Mouse (Mus musculus) intestine, embryonic 16.5 days (tissue): Measurements from ENCODE around the gene Rps15. TPM values are rescaled to one million over a fixed set of nuclear protein-coding genes. Genes with fewer than 3 reads are reported as not detected.

Experiments used
- ATAC-seq: fragments of 200-750 bp; cut with Nextera tagmentation; 2 replicates; pipeline ENCODE4 v1.8.0; 2017; ENCODE audit warnings: moderate TSS enrichment, moderate library complexity
- H3K27ac ChIP-seq: fragments of 300-500 bp; sonication (generic); 2 replicates; pipeline ENCODE4 v1.5.1; 2014; ENCODE audit warnings: mild to moderate bottlenecking, low read length
- H3K27me3 ChIP-seq: fragments of 300-500 bp; sonication (generic); replicated peaks from 2 replicates; pipeline ENCODE4 v1.6.1; 2014; ENCODE audit warnings: low read length, control low read depth, mixed read lengths; ENCODE audit not compliant: control insufficient read depth, insufficient read depth
- H3K36me3 ChIP-seq: fragments of 300-500 bp; sonication (generic); 2 replicates; pipeline ENCODE4 v1.6.1; 2014; ENCODE audit warnings: low read length, control low read depth; ENCODE audit not compliant: control insufficient read depth, insufficient read depth
- H3K4me1 ChIP-seq: fragments of 300-500 bp; sonication (generic); 2 replicates; pipeline ENCODE4 v1.6.1; 2014; ENCODE audit warnings: low read length, control low read depth, mixed read lengths; ENCODE audit not compliant: control insufficient read depth, insufficient read depth
- H3K4me2 ChIP-seq: fragments of 300-500 bp; sonication (generic); 2 replicates; pipeline ENCODE4 v1.6.1; 2014; ENCODE audit warnings: low read depth, low read length, control low read depth
- H3K4me3 ChIP-seq: fragments of 300-500 bp; sonication (generic); 2 replicates; pipeline ENCODE4 v1.5.1; 2014; ENCODE audit warnings: mild to moderate bottlenecking, low read length
- H3K9ac ChIP-seq: fragments of 300-500 bp; sonication (generic); 2 replicates; pipeline ENCODE4 v1.6.1; 2014; ENCODE audit warnings: low read depth, low read length
- H3K9me3 ChIP-seq: fragments of 300-500 bp; sonication (generic); 2 replicates; pipeline ENCODE4 v1.6.1; 2016; ENCODE audit warnings: low read length, control low read depth; ENCODE audit not compliant: control insufficient read depth
- WGBS: fragments of 180-500 bp; shearing (Covaris S2); extraction: QIAGEN DNeasy Blood & Tissue Kit; methylation state at CpG from one replicate; pipeline ENCODE4 v1.1.7; 2014; 5-methylcytosine and 5-hydroxymethylcytosine counted together
- polyA plus RNA-seq: library from polyadenylated mRNA; unstranded; fragments of >200 nt; fragmentation: Nextera tagmentation; extraction: Ambion mirVana; gene quantifications from 2 replicates; pipeline ENCODE4 v1.2.1, GENCODE M21; 2015

The Rps15 gene
- polyA plus RNA-seq, 1 experiment from 2014 or later, result 922 TPM

- H3K9me3 ChIP-seq, result no peaks in the 10 kb centered on the region
- peak within 1 kb of the TSS; percentile 88 for H3K9ac ChIP-seq
- under 1% methylated on average over 34 of the region's 34 CpGs for WGBS
- ATAC-seq, result peak; percentile 55
- H3K27me3 ChIP-seq, result peaks cover 11% of the 10 kb centered on the region
- peaks cover 8% of the 10 kb centered on the region; the same call in 1 of the 2 replicates for H3K36me3 ChIP-seq
- H3K4me2 ChIP-seq, result peak within 1 kb of the TSS; percentile 57
- peak within 1 kb of the TSS; percentile 73 for H3K27ac ChIP-seq
- peaks cover 37% of the 10 kb centered on the region for H3K4me1 ChIP-seq
- H3K4me3 ChIP-seq, result peak within 1 kb of the TSS; percentile 85
Observed at GRCm38 (mm10) chr10:80320340-80320760, 28.1 kb downstream of the Rps15 start, which contains the start of gene 2310011J03Rik. 2310011J03Rik (minus strand) TSS chr10:80320537.

DNA sequence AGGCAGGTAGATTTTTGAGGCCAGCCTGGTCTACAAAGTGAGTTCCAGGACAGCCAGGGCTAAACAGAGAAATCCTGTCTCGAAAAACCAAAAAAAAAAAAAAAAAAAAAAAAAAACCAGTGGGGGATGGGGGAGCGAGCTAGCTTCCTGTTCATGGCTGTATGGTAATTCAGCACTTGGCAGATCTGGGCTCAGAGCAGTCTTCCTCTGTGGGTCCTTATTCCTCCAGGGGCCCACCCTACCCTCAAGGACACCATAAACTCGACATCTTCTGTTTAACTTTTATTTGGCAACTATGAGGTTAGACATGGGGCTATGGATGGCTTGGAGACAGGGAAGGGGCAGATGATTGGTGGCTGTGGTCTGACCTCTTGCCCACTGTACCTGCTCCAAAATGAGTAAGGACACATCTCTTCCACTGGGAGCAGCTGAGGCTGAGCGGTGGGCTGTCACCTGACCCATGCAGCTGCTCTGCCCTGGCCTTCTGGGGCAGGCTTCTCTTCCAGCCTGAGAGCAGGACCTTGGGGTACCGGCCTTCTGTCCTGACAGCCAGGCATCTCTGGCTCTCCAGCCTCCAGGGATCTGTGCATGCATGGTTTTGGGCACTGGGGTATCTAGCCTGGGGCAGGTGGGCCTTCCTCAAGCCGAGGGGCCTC is 28.9 kb downstream of the Rps15 start:
- no peak for ATAC-seq
- WGBS, result 72% methylated on average over 6 of the region's 6 CpGs

GRCm38 (mm10) chr10:80321670-80322581 is 29.7 kb downstream of the Rps15 start:
- H3K27ac ChIP-seq, result no peak overlapping the region

More for the DNA sequence above, 28.9 kb downstream of the Rps15 start:
- H3K4me1 ChIP-seq, result peaks cover 40% of the 10 kb centered on the region
- H3K4me2 ChIP-seq, result no peak overlapping the region
- peak overlapping the region; percentile 29; the same call in 1 of the 2 replicates for H3K9ac ChIP-seq
- H3K27ac ChIP-seq, result no peak overlapping the region
- H3K36me3 ChIP-seq, result peaks cover 8% of the 10 kb centered on the region; the same call in 1 of the 2 replicates
- no peaks in the 10 kb centered on the region for H3K9me3 ChIP-seq
- peaks cover 4% of the 10 kb centered on the region for H3K27me3 ChIP-seq
- no peak overlapping the region for H3K4me3 ChIP-seq

GRCm38 (mm10) chr10:80322811-80323211 is 30.6 kb downstream of the Rps15 start:
- peaks cover 33% of the 10 kb centered on the region for H3K4me1 ChIP-seq
- H3K36me3 ChIP-seq, result peaks cover 8% of the 10 kb centered on the region; the same call in 1 of the 2 replicates
- H3K9ac ChIP-seq, result peak overlapping the region; percentile 72
- H3K4me2 ChIP-seq, result peak overlapping the region; percentile 95
- WGBS, result 4% methylated on average over 28 of the region's 28 CpGs
- ATAC-seq, result peak; percentile 9; the same call in 1 of the 2 replicates
- peak overlapping the region; percentile 73 for H3K4me3 ChIP-seq
- no peaks in the 10 kb centered on the region for H3K9me3 ChIP-seq
- no peaks in the 10 kb centered on the region for H3K27me3 ChIP-seq
- peak overlapping the region; percentile 81 for H3K27ac ChIP-seq

More at GRCm38 (mm10) chr10:80321670-80322581, 29.7 kb downstream of the Rps15 start:
- H3K9ac ChIP-seq, result peak overlapping the region; percentile 45
- WGBS, result 90% methylated on average over 21 of the region's 21 CpGs
- H3K36me3 ChIP-seq, result peaks cover 8% of the 10 kb centered on the region; the same call in 1 of the 2 replicates
- ATAC-seq, result no peak
- 0 out of 2 replicates have a peak, but pooled peaks cover under 1% of the 10 kb centered on the region for H3K27me3 ChIP-seq
- H3K4me3 ChIP-seq, result peak overlapping the region; percentile 73
- peak overlapping the region; percentile 95 for H3K4me2 ChIP-seq
- H3K4me1 ChIP-seq, result peaks cover 38% of the 10 kb centered on the region
- no peaks in the 10 kb centered on the region for H3K9me3 ChIP-seq

DNA sequence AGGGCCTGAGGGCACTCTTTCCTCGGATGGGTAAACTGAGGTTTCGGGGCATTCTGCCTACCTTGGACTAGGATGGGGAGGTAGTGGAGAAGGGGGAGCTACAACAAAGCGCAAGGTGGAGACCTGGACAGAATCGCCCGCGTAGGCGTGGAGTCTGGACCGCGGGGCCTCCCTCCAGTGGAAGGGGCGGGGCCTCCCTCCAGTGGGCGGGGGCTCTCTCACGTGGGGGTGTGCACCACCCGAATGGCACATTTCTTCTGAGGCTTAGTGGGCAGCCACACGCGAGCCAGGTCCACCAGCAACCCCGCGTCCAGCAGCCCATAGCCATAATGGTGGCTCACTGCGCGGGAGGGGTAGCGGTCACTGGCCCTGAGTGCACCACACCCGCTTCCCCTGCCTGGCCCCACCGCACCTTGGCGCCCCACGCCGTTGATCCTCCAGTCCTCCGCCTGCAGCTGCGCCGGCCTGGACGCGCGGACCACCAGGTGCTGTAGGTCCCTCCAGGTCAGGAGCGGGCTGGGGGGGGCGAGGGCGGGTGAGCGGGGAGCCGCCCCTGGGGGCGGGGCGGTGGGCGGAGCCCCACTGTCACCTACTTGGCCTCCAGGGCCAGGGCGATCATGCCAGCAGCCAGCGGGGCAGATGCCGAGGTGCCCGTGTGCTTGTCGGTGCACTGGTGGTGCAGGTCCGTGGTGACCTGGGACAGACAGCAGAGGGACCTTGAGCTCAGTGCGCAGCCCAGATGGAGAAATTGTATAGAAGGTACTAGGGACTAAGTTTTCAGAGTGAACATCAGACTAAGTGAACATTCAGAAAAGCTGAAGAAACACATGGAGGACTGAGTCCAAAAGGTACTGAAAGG is 31.2 kb downstream of the Rps15 start:
- peak; percentile 61 for ATAC-seq
- H3K4me1 ChIP-seq, result peaks cover 33% of the 10 kb centered on the region
- H3K27me3 ChIP-seq, result no peaks in the 10 kb centered on the region
- peak overlapping the region; percentile 73 for H3K4me3 ChIP-seq
- no peaks in the 10 kb centered on the region for H3K9me3 ChIP-seq
- H3K27ac ChIP-seq, result peak overlapping the region; percentile 81
- H3K36me3 ChIP-seq, result peaks cover 4% of the 10 kb centered on the region; the same call in 1 of the 2 replicates
- peak overlapping the region; percentile 72 for H3K9ac ChIP-seq
- 1% methylated on average over 46 of the region's 46 CpGs for WGBS
- H3K4me2 ChIP-seq, result peak overlapping the region; percentile 95

GRCm38 (mm10) chr10:80324120-80325037 is 32.1 kb downstream of the Rps15 start:
- 75% methylated on average over 17 of the region's 17 CpGs for WGBS
- no peaks in the 10 kb centered on the region for H3K27me3 ChIP-seq
- peak overlapping the region; percentile 73 for H3K4me3 ChIP-seq
- H3K36me3 ChIP-seq, result 0 out of 2 replicates have a peak, but pooled peaks cover 2% of the 10 kb centered on the region
- peak overlapping the region; percentile 95; the same call in 1 of the 2 replicates for H3K4me2 ChIP-seq
- no peak for ATAC-seq
- peak overlapping the region; percentile 72 for H3K9ac ChIP-seq
- H3K4me1 ChIP-seq, result peaks cover 30% of the 10 kb centered on the region
- H3K27ac ChIP-seq, result peak overlapping the region; percentile 81
- H3K9me3 ChIP-seq, result no peaks in the 10 kb centered on the region

DNA sequence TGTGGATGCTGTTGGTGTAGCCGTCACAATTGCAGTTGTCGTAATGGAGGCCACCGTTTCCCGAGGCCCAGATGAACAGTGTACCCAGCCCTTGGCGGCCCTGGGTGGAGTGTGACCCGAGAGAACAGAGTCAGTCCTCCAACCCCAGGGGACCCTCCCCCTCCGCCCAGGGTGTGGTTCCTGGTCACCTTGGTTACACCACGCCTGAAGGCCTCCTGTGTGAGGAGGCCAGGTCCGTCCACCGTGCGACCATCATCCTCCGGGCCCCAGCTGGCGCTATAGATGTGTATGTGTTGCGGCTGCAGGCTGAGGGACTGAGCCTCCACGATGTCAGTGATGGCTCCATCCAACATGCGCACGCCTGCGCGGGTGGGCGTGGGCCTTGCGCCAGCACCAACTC is 32.8 kb downstream of the Rps15 start:
- peak overlapping the region; percentile 4; the same call in 1 of the 2 replicates for H3K9ac ChIP-seq
- 0 out of 2 replicates have a peak overlapping the region, but pooled peaks have one; percentile 11 for H3K4me2 ChIP-seq
- no peaks in the 10 kb centered on the region for H3K9me3 ChIP-seq
- H3K27me3 ChIP-seq, result no peaks in the 10 kb centered on the region
- ATAC-seq, result no peak
- H3K36me3 ChIP-seq, result 0 out of 2 replicates have a peak, but pooled peaks cover 2% of the 10 kb centered on the region
- peaks cover 28% of the 10 kb centered on the region for H3K4me1 ChIP-seq
- no peak overlapping the region for H3K4me3 ChIP-seq
- no peak overlapping the region; the same call in none of the 2 replicates for H3K27ac ChIP-seq
- WGBS, result 67% methylated on average over 21 of the region's 21 CpGs
